Mouse (Mus musculus) lung, postnatal 14 days (tissue): ENCODE results near the gene Zfp961.
"Not testable (repeated sequence)": the region's sequence is repeated elsewhere in the genome, so short reads cannot be mapped to it uniquely, and the experiment has no call there.

Source experiments
- DNase-seq: peaks from one replicate; pipeline ENCODE4 v3.0.0; 2021

The Zfp961 gene

DNA sequence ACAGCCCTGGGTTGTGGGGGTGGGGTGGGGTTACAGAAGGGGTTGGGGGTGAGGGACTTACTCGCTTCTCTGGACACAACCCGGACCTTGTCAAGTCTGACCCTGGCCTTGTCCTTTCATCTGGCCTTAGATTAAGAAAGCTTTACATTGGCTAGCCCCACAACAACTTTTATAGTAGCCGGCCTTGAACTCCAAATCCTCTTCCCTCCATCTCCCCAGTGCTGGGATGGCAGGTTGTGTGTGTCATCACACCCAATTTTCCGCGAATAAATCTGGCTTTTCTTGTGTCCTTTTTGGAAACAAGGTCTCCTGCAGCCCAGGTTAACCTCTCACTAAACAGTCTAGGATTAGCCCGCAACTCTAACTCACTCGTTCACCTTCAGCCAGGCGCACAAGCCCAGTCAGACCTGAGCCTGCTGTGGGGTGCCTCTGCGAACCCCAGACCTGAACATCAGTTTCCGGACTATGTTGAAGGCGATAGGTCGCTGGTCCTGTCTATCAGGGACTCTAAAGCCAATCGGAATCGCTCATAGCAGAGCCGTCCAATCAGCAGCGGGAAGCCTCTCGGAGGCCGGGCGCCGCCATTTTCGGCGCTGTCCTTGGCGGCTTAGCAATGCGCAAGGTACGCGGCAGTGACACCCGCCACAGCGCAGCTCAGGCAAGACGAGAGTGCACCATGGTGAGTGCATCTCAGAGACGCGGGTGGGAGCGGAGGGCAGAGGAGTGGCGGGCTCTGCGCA, at the start of gene Zfp961:
Gene Zfp961, plus strand, starts transcription at position 557 of the 740 bp plus-strand sequence.
- peak; percentile 99 for DNase-seq

DNA sequence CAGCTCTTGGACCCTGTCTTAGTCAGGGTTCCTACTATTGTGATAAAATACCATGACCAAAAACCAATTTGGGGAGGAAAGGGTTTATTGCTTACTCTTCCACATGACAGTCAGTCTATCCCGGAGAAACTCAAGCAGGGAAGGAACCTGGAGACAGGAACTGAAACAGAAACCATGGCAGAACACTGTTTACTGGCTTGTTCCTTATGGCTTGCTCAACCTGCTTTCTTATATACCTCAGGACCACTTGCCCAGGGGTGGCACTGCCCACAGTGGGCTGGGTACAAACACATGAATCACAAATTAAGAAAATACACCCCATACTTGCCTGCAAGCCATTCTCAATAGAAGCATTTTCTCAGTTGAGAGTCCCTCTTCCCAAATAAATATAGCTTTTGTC, 47.8 kb upstream of the Zfp961 start:
- not testable (repeated sequence) for DNase-seq

DNA sequence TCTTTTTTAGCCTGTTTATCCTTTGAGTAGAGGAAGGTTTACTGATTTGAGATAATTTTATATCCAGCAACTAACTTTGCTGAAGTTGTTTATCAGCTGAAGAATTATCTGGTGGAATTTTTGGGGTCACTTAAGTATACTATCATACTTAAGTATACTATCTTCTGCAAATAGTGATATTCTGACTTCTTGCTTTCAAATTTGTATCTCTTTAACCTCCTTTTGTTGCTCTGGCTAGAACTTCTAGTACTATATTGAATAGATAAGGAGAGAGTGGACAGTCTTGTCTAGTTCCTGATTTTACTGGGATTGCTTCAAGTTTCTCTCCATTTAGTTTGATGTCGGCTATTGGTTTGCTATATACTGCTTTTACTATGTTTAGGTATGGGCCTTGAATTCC, 44.0 kb upstream of the Zfp961 start:
- DNase-seq: no peak

DNA sequence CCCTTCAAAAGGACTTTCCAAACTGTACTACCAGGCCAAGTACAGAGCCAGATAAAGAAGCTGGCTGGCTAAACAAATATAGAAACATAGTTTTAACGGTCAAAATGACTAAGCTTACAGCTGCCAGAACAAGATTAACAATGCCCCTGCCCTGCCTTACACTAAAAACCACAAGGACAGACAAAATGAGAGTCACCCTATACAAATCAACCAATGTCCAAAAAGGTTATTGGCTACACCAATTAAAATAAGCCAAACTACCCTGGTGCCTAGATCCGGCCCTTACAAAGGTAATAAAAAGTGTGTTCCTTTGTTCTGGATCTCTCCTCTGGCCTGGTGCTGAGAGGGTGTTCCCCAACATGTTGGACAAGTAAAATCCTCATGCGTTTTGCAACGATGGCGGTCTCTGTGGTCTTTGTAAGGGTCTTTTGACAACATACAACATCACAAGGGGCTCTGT, 43.0 kb upstream of the Zfp961 start:
- no peak for DNase-seq

DNA sequence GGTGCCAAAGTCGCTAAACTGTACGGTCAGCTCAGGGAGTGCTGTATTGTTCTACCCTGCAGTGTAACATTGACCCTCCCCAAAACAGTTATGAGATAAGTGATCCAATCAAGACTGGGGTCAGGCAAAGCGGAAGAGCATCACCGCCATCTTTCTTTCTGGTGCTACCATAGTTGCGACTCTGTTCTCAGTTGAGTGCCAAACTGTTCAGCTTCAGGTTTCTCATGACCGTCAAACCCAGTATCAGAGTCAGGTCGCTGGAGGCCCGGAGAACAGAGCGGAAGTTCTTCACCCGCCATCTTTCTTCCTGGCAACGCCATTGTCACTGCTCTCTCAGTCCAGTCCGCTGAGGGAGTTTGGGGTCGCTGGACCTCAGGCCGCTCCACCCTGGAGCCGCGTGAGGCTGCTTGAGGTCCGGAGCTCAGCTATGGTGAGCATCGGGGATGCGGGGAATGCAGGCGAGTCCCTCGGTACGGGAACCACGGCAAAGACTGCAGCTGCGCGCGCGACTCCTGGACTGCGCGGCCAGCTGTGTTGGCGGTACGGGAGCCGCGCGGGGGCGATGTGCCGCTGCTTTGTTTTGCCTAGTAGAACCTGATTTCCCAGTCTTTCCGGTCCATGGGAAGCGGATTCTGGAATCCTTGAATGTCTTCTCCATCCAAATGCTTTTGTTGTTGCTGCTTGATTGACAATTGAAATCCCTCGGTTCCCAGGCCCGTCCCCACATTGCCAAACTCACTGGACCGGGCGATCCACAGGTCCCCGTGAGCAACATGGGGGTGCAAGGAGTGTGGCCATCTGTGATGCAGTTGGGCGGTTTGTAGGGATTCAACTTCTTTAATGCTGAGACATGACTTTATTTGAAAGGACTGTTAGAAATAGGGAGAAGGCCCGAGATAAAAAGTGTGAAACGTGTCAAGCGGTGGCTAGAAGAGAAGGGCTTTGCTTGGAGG, 42.3 kb upstream of the Zfp961 start, which contains the start of the genes Zfp882 and Zfp617:
Gene Zfp882, plus strand, starts transcription at position 300 of the 953 bp plus-strand sequence.
Gene Zfp617, plus strand, starts transcription at position 327 of the 953 bp plus-strand sequence.
- DNase-seq: peak; percentile 90

DNA sequence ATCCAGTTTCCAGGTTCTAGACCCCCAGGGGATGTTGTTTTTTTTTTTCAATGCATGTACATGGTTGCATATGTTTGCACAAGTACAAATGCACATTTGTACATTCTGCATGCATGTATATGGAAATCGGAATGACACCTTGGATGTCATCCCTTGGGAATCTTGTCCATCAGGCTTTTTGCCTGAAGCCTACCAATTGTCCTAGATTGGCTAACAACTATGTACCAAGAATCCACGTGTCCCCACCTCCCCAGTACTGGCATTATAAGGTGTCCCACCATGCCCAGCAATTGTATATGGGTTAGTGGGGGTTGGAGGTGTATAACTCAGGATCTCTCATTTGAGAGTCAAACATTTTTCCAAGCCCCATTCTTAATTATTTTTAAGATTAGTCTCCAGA, 38.6 kb upstream of the Zfp961 start:
- DNase-seq: no peak

DNA sequence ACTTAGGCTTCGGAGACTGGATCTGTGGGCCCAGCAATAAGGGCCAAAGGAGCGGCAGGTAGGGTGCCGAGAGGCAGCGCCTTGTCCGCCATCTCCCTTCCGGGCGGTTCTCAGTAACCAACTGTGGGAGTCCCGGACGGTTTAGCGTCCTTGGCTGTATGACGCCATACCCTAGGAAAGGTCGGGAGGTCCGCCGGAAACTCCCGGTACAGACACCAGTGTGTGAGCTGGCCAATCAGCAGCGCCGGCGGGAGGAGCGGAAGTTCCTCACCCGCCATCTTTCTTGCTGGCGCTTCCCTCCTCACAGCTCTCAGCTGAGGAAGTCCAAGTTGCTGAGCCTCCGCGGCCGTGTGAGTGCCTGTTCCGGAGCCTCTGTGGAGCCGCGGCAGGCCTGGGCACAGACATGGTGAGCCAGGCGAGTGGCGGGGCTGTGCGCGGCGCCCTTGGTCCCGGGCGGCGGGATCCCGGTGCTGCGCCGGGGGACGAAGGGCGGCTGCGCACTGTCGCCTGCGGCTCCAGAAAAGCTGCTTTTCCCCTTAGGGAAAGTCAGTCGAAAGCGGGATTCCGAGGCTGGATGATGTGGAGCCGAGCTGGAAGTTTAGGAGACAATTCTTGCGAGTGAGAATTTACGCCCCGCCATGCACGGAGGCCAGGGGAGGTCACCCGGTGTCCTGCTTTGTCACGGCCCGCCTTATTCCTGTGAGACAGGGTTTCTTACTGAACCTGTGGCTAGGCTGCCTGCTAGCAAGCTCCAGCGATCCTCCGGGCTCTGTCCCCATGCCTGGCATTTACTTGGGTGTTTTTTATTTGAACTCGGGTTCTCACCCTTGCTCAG, 28.1 kb upstream of the Zfp961 start:
- peak; percentile 95 for DNase-seq

DNA sequence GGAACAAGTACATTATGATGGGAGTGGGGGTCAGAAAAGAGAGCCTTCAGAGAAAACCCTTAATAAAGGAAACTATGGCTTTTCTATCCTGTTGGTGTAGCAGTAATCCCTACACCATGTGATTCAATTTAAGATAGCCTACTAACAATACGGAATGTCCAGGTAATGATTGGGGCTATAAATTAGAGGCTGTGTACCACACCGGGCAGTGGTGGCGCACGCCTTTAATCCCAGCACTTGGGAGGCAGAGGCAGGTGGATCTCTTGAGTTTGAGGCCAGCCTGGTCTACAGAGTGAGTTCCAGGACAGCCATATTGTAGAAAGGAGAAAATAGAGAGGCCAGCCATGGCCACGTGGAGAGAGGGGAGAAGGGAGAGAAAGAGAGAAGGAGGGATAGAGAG, 25.0 kb upstream of the Zfp961 start:
- DNase-seq: no peak

DNA sequence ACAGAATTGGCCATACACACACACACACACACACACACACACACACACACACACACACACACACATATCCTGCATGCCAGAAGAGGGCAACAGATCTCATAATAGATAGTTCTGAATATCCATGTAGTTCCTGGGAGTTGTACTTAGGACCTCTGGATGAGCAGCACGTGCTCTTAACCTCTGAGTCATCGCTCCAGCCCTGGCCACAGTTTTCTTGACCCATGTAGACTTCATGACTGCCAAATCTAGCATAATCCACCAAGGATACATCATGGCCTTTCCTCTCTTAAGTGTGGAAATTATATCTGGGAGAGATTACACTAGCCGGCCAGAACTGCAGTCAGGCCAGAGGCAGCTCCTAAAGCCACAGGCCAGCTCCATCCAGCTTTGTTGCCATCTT, 24.3 kb upstream of the Zfp961 start:
- DNase-seq: no peak

DNA sequence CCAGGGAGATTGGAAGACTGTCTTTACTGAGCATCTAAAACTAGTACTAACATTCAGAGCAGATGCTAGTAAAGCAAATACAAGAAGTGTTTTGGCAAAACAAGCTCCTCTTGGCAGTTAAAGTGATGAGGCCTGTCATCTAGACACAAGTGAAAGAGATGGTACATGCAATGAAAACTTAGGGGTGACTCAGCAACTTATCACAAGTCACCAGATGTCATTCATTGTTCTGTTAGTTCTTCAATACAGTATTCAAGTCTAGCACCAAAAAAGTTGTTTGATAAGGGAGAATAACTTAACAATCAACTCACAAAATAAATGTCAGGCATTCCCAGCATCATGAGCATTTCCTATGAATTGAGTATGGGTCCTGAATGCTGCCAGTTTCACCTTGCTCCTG, 23.1 kb upstream of the Zfp961 start:
- no peak for DNase-seq

DNA sequence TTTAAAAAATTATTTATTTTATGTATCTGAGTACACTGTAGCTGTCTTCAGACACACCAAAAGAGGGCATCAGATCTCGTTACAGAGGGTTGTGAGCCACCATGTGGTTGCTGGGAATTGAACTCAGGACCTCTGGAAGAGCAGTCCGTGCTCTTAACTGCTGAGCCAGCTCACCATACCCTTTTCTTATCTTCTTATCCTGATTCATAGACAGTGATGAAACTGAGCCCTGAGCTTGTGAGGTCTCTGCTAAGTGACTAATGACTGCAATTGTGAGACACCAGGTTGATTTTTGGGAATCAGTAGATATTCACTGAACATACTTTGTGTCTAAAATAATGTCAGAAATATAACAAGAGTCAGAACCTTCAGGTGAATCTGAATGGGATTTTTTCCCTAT, 12.8 kb upstream of the Zfp961 start:
- DNase-seq: not testable (repeated sequence)

DNA sequence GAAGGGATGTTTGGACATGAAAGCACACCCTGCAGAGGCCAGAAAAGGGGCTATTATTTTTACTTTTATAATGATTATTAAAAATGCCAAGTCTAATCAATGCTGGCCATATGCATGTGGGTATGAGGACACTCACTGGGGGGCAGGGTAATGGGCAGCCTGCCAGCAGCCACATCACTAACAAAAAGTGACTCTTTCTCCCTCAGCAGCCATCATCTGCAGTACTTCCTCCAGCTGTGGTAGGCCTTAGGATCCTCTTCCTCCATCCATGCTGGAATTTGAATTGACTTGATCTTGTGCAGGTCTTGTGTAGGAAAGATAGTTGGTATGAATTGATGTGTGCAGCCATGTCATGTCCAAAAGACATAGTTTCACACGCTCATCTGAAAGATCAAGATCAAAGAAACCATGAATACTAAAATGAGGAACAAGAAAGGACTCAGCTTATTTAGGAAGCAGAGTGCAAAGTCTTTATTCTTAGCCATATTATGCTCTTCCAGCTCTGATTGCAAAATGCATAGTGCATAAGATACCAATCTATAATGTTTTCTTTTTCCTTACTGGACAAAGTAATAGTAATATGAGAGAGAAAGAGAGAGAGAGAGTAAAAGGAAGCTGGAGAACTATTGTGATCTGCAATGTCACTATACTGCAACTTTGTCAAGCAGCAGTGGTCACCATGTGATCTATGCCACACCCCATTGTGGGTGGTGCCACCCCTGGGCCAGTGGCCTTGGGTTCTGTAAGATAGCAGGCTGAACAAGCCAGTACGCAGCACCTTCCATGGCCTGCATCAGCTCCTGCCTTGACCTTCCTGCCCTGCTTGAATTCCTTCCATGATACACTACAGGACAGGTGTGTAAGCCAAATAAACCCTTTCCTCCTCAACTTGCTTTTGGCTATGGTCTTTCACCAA, 10.3 kb upstream of the Zfp961 start:
- no peak for DNase-seq

DNA sequence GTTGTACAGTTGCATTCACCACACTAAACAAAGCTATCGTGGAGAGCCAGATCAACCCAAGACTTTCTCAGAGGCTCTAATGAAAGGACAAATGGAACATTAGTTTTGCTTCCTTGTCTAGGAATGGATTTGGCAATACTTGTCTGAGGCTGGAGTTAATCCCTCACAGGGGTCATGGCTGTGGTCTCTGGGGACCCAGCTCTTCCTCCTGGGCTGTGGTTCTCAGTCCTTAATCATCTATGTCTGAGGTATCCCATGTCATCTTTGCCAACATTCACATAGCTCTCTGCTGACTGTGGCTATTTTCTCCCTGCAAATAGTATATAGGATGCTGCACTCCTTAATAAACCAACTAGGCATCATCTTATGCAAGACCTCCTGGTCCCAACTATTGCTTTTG, 9.1 kb upstream of the Zfp961 start:
- no peak for DNase-seq

DNA sequence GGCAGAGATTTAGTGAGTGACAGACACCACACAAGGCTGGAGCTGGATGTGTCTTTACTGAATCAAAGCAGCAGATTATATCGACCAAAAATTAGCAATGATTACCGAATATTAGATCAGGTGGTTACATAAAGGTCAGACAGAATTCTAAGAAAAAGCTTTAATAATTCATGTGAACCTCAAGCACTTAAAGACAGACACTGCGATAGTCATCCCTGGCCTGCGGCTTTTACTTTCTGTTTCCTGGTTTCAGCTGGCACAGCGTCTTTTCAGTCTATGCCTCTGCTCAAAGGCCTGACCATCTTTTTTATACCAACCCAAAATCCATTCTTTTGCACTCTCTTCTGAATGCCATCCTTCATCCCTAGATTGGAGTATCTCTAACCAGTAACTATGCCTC, 2.2 kb upstream of the Zfp961 start:
- no peak for DNase-seq

DNA sequence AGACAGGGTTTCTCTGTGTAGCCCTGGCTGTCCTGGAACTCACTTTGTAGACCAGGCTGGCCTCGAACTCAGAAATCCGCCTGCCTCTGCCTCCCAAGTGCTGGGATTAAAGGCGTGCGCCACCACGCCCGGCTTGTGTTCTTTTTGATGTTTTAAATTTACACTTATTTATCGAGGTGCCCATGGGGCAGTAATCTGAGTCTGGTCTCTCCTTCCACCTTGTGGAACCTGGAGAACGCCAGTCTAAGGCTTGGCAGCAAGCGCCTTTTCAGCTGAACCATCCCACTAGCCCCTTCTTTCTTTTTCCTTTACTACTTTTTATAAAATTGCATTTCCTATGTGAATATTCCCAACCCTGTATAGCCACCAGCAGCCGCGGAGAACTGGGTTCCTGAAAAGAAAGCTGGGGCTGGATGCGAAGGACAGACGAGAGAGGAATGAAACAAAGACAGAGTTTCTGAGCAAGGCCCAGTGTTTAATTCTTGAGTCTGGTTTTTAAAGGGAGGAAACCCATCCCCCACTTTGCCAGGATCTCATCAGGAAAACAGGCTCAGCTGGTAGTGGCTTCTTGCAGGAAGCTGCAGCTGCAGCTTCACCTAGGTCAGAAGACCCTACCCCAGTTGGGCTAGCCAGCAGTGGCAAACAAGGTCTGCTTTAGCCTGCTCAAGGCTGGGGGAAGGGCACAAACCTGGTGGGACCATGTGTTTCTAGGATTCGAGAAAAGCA, 761 bp downstream of the Zfp961 start:
- no peak for DNase-seq

DNA sequence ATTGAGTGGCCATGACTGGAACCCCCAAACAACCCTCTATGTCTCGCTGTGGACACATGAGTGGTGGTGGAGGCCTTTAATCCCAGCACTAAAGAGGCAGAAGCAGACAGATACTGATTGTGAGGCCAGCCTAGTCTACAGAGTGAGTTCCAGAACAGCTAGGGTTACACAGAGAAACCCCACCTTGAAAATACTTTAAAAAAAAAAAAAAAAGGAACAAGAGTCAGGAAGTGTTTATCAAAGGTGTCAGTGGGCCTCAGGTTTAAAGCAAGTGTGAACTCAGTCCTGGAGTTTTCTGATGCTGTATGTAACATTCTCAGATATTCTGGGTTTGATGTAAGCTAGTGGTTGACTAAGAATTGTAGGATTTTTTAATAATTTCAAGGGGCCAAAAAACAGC, 1.7 kb downstream of the Zfp961 start:
- no peak for DNase-seq

DNA sequence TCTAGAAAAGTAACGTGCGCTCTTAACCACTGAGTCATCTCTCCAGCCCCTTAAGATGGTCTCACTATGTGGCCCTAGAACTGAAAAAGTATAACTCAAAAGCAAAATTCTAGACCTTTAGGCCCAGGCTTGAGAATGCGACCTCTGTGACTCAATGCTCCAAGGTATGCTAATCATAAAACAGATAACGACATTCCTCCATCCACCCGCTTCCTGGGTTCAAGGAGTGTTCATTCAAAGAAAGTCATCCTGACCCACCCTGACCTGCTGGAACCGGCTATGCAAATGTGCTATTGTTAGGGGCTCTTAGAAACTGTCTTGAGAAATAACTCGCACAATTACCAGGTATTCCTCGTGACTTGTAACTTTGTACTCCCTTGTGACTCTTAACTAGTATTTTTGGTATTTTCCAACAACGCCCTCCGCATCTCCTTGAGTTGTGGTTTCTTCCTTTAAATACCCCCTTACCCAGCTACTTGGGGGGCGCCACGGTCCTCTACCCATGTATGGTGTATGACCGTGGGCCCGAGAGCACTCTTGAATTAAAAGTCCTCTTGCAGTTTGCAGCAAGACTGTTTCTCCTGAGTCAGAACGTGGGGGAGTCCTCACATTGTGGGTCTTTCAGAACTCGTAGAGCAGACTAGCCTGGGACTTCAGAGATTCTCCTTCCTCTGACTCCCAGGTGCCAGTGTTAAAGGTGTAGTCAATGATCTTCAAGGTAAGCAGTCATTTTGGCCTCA, 2.3 kb downstream of the Zfp961 start:
- DNase-seq: not testable (repeated sequence)

DNA sequence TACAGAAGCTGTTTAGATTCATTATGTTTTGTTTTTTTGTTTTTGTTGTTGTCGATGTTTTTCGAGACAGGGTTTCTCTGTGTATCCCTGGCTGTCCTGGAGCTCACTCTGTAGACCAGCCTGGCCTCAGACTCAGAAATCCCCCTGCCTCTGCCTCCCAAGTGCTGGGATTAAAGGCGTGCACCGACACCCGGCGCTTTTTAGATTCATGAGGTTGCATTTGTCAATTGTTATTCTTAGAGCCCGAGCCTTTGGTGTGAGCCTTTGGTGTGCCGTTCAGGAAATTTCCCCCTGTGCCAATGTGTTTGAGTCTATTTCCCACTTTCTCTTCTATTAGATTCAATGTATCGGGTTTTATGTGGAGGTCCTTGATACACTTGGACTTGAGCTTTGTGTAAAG, 3.8 kb downstream of the Zfp961 start:
- no peak for DNase-seq

DNA sequence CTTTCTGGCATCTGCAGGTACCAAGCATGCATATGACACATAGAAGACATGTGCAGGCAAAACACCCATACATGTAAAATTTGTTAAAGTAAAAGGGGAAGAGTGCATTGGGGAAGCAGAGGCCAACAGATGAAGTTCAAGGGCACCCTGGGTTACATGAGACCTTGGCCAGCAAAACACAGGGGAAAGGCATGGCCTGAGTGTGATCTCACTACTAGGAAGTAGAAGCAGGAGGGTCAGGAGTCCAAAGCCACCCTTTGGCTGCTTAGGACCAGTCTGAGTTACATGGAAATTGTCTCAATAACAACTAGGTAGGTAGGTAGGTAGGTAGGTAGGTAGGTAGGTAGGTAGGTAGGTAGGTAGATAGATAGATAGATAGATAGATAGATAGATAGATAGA, 9.6 kb downstream of the Zfp961 start:
- no peak for DNase-seq

DNA sequence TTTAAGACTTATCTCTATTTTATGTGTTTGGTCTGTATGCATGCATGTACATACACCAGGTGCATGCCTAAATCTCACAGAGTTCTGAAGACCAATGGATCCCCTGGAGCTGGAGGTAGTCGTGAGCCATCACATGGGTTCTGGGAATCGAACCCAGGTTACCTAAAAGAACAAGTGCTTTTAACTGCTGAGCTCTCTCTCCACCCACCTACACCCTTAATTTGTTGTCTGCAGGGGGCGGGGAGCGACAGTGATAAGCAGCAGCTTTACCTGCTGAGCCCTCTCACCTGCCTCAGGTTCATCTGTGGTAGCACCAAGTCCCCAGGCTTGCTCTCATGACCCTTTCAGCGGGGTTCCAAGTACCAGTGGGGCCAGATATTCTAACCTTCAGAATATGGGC, 11.0 kb downstream of the Zfp961 start:
- DNase-seq: no peak
